Mouse (Mus musculus): Measurements from ENCODE around the gene Pecr. TPM values are rescaled to one million over a fixed set of nuclear protein-coding genes. Genes with fewer than 3 reads are reported as not detected.

Gene Pecr
- total and polyA plus RNA-seq, 2 experiments from 2014 or later, result 7.5 to 11.9 TPM

GRCm38 (mm10) chr1:72225054-72225718, 58.9 kb downstream of the Pecr start:
- Histone ChIP-seq H3K4me1 (ENCODE audit: insufficient read depth) (no peaks in the 10 kb centered on the region), H3K9me3 (ENCODE audit: low read length) (no peaks in the 10 kb centered on the region), H3K36me3 (ENCODE audit: insufficient read depth) (no peaks in the 10 kb centered on the region), H3K4me3 (ENCODE audit: low read depth, low read length) (peak overlapping the region; percentile 45), H3K4me2 (ENCODE audit: low read depth) (peak overlapping the region; percentile 60), H3K9ac (peak overlapping the region; percentile 60), H3K27me3 (ENCODE audit: insufficient read depth, low read length) (no peaks in the 10 kb centered on the region), H3K27ac (ENCODE audit: low read depth, low read length) (no peak overlapping the region)
- DNase-seq, result no peak
- TF ChIP-seq CTCF (IDR thresholded peaks at IDR 0.05; ENCODE audit: low read depth), result no peak
- ATAC-seq, result no peak
- 10% methylated on average over 13 of the region's 13 CpGs for WGBS

- Histone ChIP-seq H3K4me1 (ENCODE audit: insufficient read depth) (no peaks in the 10 kb centered on the region), H3K9me3 (ENCODE audit: low read length) (no peaks in the 10 kb centered on the region), H3K27me3 (ENCODE audit: insufficient read depth, low read length) (no peaks in the 10 kb centered on the region), H3K4me2 (ENCODE audit: low read depth) (no peak overlapping the region), H3K27ac (ENCODE audit: low read depth, low read length) (no peak overlapping the region), H3K36me3 (ENCODE audit: insufficient read depth) (no peaks in the 10 kb centered on the region), H3K9ac (no peak overlapping the region), H3K4me3 (ENCODE audit: low read depth, low read length) (no peak overlapping the region)
- DNase-seq (peak; percentile 66), ATAC-seq (peak; percentile 92)
- WGBS, result 11% methylated on average over 4 of the region's 4 CpGs
- TF ChIP-seq CTCF (IDR thresholded peaks at IDR 0.05; ENCODE audit: low read depth), result peak; percentile 74
Measured at GRCm38 (mm10) chr1:72220008-72220407, 64.1 kb downstream of the Pecr start.

GRCm38 (mm10) chr1:72219116-72219515, 65.0 kb downstream of the Pecr start:
- TF ChIP-seq CTCF (IDR thresholded peaks at IDR 0.05; ENCODE audit: low read depth), result no peak
- 32% methylated on average over 2 of the region's 2 CpGs for WGBS
- no peak overlapping the region for H3K4me2 ChIP-seq (ENCODE audit: low read depth)
- H3K27ac ChIP-seq (ENCODE audit: low read depth, low read length), result no peak overlapping the region
- no peaks in the 10 kb centered on the region for H3K4me1 ChIP-seq (ENCODE audit: insufficient read depth)
- no peak overlapping the region for H3K4me3 ChIP-seq (ENCODE audit: low read depth, low read length)
- no peaks in the 10 kb centered on the region for H3K36me3 ChIP-seq (ENCODE audit: insufficient read depth)
- H3K9me3 ChIP-seq (ENCODE audit: low read length), result no peaks in the 10 kb centered on the region
- H3K27me3 ChIP-seq (ENCODE audit: insufficient read depth, low read length), result no peaks in the 10 kb centered on the region
- DNase-seq (no peak), ATAC-seq (no peak)
- no peak overlapping the region for H3K9ac ChIP-seq

- WGBS, result 81% methylated on average over 2 of the region's 2 CpGs
- no peak overlapping the region for H3K4me2 ChIP-seq (ENCODE audit: low read depth)
- H3K27me3 ChIP-seq (ENCODE audit: insufficient read depth, low read length), result no peaks in the 10 kb centered on the region
- no peak for TF ChIP-seq CTCF (IDR thresholded peaks at IDR 0.05; ENCODE audit: low read depth)
- H3K9ac ChIP-seq, result no peak overlapping the region
- H3K4me3 ChIP-seq (ENCODE audit: low read depth, low read length), result no peak overlapping the region
- H3K9me3 ChIP-seq (ENCODE audit: low read length), result no peaks in the 10 kb centered on the region
- DNase-seq (no peak), ATAC-seq (no peak)
- no peak overlapping the region for H3K27ac ChIP-seq (ENCODE audit: low read depth, low read length)
- H3K36me3 ChIP-seq (ENCODE audit: insufficient read depth), result no peaks in the 10 kb centered on the region
- H3K4me1 ChIP-seq (ENCODE audit: insufficient read depth), result no peaks in the 10 kb centered on the region
Measured at GRCm38 (mm10) chr1:72218626-72219025, 65.5 kb downstream of the Pecr start.

GRCm38 (mm10) chr1:72216761-72217160, 67.4 kb downstream of the Pecr start:
- Histone ChIP-seq H3K9me3 (ENCODE audit: low read length) (no peaks in the 10 kb centered on the region), H3K4me3 (ENCODE audit: low read depth, low read length) (no peak overlapping the region), H3K9ac (no peak overlapping the region), H3K36me3 (ENCODE audit: insufficient read depth) (no peaks in the 10 kb centered on the region), H3K27me3 (ENCODE audit: insufficient read depth, low read length) (no peaks in the 10 kb centered on the region), H3K4me1 (ENCODE audit: insufficient read depth) (no peaks in the 10 kb centered on the region), H3K4me2 (ENCODE audit: low read depth) (no peak overlapping the region), H3K27ac (ENCODE audit: low read depth, low read length) (no peak overlapping the region)
- ATAC-seq, result no peak
- 91% methylated on average over 7 of the region's 7 CpGs for WGBS
- DNase-seq, result no peak
- TF ChIP-seq CTCF (IDR thresholded peaks at IDR 0.05; ENCODE audit: low read depth), result no peak

GRCm38 (mm10) chr1:72215174-72215573, 68.9 kb downstream of the Pecr start:
- Histone ChIP-seq H3K36me3 (ENCODE audit: insufficient read depth) (no peaks in the 10 kb centered on the region), H3K9ac (no peak overlapping the region), H3K27me3 (ENCODE audit: insufficient read depth, low read length) (no peaks in the 10 kb centered on the region), H3K4me1 (ENCODE audit: insufficient read depth) (no peaks in the 10 kb centered on the region), H3K9me3 (ENCODE audit: low read length) (no peaks in the 10 kb centered on the region), H3K4me3 (ENCODE audit: low read depth, low read length) (no peak overlapping the region), H3K27ac (ENCODE audit: low read depth, low read length) (no peak overlapping the region), H3K4me2 (ENCODE audit: low read depth) (no peak overlapping the region)
- ATAC-seq, result no peak
- WGBS, result 84% methylated on average over 4 of the region's 4 CpGs
- DNase-seq, result no peak
- TF ChIP-seq CTCF (IDR thresholded peaks at IDR 0.05; ENCODE audit: low read depth), result no peak

- no peaks in the 10 kb centered on the region for H3K9me3 ChIP-seq (ENCODE audit: low read length)
- no peak overlapping the region for H3K27ac ChIP-seq (ENCODE audit: low read depth, low read length)
- H3K4me2 ChIP-seq (ENCODE audit: low read depth), result no peak overlapping the region
- DNase-seq (peak; percentile 45), ATAC-seq (peak; percentile 58)
- H3K4me3 ChIP-seq (ENCODE audit: low read depth, low read length), result no peak overlapping the region
- 48% methylated on average over 7 of the region's 7 CpGs for WGBS
- H3K4me1 ChIP-seq (ENCODE audit: insufficient read depth), result no peaks in the 10 kb centered on the region
- TF ChIP-seq CTCF (IDR thresholded peaks at IDR 0.05; ENCODE audit: low read depth), result no peak
- no peaks in the 10 kb centered on the region for H3K27me3 ChIP-seq (ENCODE audit: insufficient read depth, low read length)
- no peaks in the 10 kb centered on the region for H3K36me3 ChIP-seq (ENCODE audit: insufficient read depth)
- H3K9ac ChIP-seq, result no peak overlapping the region
Measured at GRCm38 (mm10) chr1:72214470-72214961, 69.6 kb downstream of the Pecr start.

Data from forebrain, postnatal 0 days (tissue).